Mouse (Mus musculus): Measurements from ENCODE around the gene Cacna1b. TPM values are rescaled to one million over a fixed set of nuclear protein-coding genes. Genes with fewer than 3 reads are reported as not detected.

Cacna1b gene
- polyA plus RNA-seq, 1 experiment = 0.06 TPM

DNA sequence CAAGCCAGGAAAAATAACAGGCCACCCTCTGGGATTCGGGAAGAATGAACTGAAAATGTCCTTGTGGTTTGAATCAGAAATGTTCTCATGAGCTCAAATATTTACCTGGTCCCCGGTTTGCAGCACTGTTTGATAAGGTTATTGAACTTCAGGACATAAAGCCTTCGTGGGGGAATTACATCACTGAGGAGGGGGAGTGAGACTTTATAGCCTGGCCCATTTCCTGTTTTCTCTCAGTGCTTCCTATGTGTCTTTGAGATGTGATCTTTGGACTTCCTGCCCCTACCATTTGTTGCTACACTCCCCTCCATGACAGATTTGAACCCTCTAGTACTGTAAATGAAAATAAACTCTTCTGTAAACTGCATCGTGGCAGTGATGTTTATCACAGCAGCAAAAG is 29.8 kb downstream of the Cacna1b start:
- Histone ChIP-seq H3K27me3 (ENCODE audit: control insufficient read depth, insufficient read depth, insufficient read length) (no peaks in the 10 kb centered on the region), H3K4me3 (no peak overlapping the region), H3K36me3 (ENCODE audit: control insufficient read depth, insufficient read depth) (no peaks in the 10 kb centered on the region), H3K79me2 (ENCODE audit: control insufficient read depth, insufficient read depth) (no peaks in the 10 kb centered on the region), H3ac (ENCODE audit: control insufficient read depth, insufficient read length) (no peak overlapping the region), H3K4me2 (ENCODE audit: low read depth) (no peak overlapping the region)
- TF ChIP-seq TCF12 (IDR thresholded peaks at IDR 0.05; ENCODE audit: insufficient read depth, poor library complexity, severe bottlenecking) (no peak), REST (IDR thresholded peaks at IDR 0.05; ENCODE audit: insufficient read depth, insufficient read length) (no peak), POLR2A (IDR thresholded peaks at IDR 0.05; ENCODE audit: insufficient read length, low read depth) (no peak), USF1 (IDR thresholded peaks at IDR 0.05; ENCODE audit: low read depth) (no peak), SRF (IDR thresholded peaks at IDR 0.05; ENCODE audit: control insufficient read depth, insufficient read length, low read depth) (no peak), MAX (IDR thresholded peaks at IDR 0.05; ENCODE audit: low read depth) (no peak), E2F4 (IDR thresholded peaks at IDR 0.05; ENCODE audit: insufficient read depth) (no peak), CEBPB (IDR thresholded peaks at IDR 0.05; ENCODE audit: insufficient read depth, poor library complexity, severe bottlenecking) (no peak), POLR2AphosphoS2 (IDR thresholded peaks at IDR 0.05; ENCODE audit: insufficient read length, low read depth) (no peak), MYOD1 (IDR thresholded peaks at IDR 0.05; ENCODE audit: control insufficient read depth in 1 of 3, insufficient read length in 2 of 3, low read depth in 2 of 3) (no peak), MYOG (IDR thresholded peaks at IDR 0.05; ENCODE audit: control insufficient read depth in 1 of 3, insufficient read depth in 1 of 3, insufficient read length in 2 of 3, low read depth in 2 of 3) (no peak), TCF3 (IDR thresholded peaks at IDR 0.05; ENCODE audit: insufficient read length, low read depth) (no peak)

DNA sequence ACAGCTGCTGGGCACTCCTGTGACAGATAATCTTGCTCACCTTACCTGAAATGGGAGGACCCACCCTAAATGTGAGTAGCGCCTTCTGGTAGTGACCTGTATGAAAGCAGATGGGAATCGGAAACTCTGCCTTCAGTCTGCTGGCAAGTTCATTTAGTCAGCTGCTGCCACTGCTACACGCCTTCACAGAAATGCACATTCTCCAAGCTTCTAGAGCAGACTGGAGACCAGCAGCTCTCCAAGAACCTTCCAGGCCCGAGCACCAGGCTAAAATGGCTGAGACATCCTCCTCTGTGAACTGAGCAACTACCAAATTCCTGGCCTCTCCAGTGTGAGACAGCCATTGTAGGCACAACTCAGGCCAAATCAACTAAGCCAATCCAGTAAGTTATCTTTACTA is 37.1 kb downstream of the Cacna1b start:
- TF ChIP-seq E2F4 (IDR thresholded peaks at IDR 0.05; ENCODE audit: insufficient read depth) (no peak), MYOD1 (IDR thresholded peaks at IDR 0.05; ENCODE audit: control insufficient read depth in 1 of 3, insufficient read length in 2 of 3, low read depth in 2 of 3) (no peak), MYOG (IDR thresholded peaks at IDR 0.05; ENCODE audit: control insufficient read depth in 1 of 3, insufficient read depth in 1 of 3, insufficient read length in 2 of 3, low read depth in 2 of 3) (no peak), TCF3 (IDR thresholded peaks at IDR 0.05; ENCODE audit: insufficient read length, low read depth) (no peak), REST (IDR thresholded peaks at IDR 0.05; ENCODE audit: insufficient read depth, insufficient read length) (no peak), SRF (IDR thresholded peaks at IDR 0.05; ENCODE audit: control insufficient read depth, insufficient read length, low read depth) (no peak), POLR2A (IDR thresholded peaks at IDR 0.05; ENCODE audit: insufficient read length, low read depth) (no peak), CEBPB (IDR thresholded peaks at IDR 0.05; ENCODE audit: insufficient read depth, poor library complexity, severe bottlenecking) (no peak), USF1 (IDR thresholded peaks at IDR 0.05; ENCODE audit: low read depth) (no peak), POLR2AphosphoS2 (IDR thresholded peaks at IDR 0.05; ENCODE audit: insufficient read length, low read depth) (no peak), TCF12 (IDR thresholded peaks at IDR 0.05; ENCODE audit: insufficient read depth, poor library complexity, severe bottlenecking) (no peak), MAX (IDR thresholded peaks at IDR 0.05; ENCODE audit: low read depth) (no peak)
- H3K27me3 ChIP-seq (ENCODE audit: control insufficient read depth, insufficient read depth, insufficient read length) = peaks cover 9% of the 10 kb centered on the region

DNA sequence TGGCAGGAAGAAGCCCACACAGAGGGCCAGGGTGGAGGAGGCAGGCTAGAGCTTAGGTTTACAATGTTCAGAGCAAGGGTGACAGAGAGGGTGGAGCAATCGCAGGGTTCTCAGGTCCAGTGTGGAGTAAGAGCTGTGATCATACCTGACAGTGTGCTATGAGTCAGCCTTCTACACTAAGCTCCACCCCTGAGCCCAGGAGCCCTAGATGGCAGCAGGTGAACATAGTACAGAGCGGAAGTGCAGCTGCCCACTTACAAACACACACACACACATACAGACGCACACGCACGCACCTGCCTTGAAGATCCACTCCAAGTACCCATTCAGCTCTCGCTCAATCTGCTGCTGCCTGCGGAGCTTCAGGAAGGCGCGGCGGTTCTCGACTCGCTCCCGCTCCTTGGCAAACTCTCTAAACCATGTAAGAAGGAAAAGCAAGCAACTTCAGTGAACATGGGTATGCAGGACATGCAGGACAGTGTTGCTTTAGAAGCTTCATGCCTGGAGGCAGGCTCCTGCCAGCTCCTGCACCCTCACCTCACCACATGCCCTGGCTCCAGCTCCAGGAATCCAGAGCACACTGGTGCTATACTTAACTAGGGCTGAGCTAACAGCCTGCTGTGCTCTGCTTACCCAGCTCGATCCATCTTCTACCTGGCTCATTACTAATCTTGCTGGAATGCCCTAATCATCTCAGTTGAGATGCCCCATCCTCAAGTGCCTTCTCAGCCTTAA is 43.1 kb downstream of the Cacna1b start:
- H3K36me3 ChIP-seq (ENCODE audit: control insufficient read depth, insufficient read depth) = no peaks in the 10 kb centered on the region
- peaks cover 8% of the 10 kb centered on the region for H3K27me3 ChIP-seq (ENCODE audit: control insufficient read depth, insufficient read depth, insufficient read length)
- no peak overlapping the region for H3ac ChIP-seq (ENCODE audit: control insufficient read depth, insufficient read length)
- H3K4me2 ChIP-seq (ENCODE audit: low read depth) = no peak overlapping the region
- H3K79me2 ChIP-seq (ENCODE audit: control insufficient read depth, insufficient read depth) = no peaks in the 10 kb centered on the region
- TF ChIP-seq POLR2A (IDR thresholded peaks at IDR 0.05; ENCODE audit: insufficient read length, low read depth) (no peak), MYOG (IDR thresholded peaks at IDR 0.05; ENCODE audit: control insufficient read depth in 1 of 3, insufficient read depth in 1 of 3, insufficient read length in 2 of 3, low read depth in 2 of 3) (no peak), MAX (IDR thresholded peaks at IDR 0.05; ENCODE audit: low read depth) (no peak), TCF12 (IDR thresholded peaks at IDR 0.05; ENCODE audit: insufficient read depth, poor library complexity, severe bottlenecking) (no peak), TCF3 (IDR thresholded peaks at IDR 0.05; ENCODE audit: insufficient read length, low read depth) (no peak), USF1 (IDR thresholded peaks at IDR 0.05; ENCODE audit: low read depth) (no peak), CEBPB (IDR thresholded peaks at IDR 0.05; ENCODE audit: insufficient read depth, poor library complexity, severe bottlenecking) (no peak), E2F4 (IDR thresholded peaks at IDR 0.05; ENCODE audit: insufficient read depth) (no peak), REST (IDR thresholded peaks at IDR 0.05; ENCODE audit: insufficient read depth, insufficient read length) (no peak), SRF (IDR thresholded peaks at IDR 0.05; ENCODE audit: control insufficient read depth, insufficient read length, low read depth) (no peak), POLR2AphosphoS2 (IDR thresholded peaks at IDR 0.05; ENCODE audit: insufficient read length, low read depth) (no peak), MYOD1 (IDR thresholded peaks at IDR 0.05; ENCODE audit: control insufficient read depth in 1 of 3, insufficient read length in 2 of 3, low read depth in 2 of 3) (no peak)
- no peak overlapping the region for H3K4me3 ChIP-seq

More for the DNA sequence above, 37.1 kb downstream of the Cacna1b start:
- no peak overlapping the region for H3K4me2 ChIP-seq (ENCODE audit: low read depth)
- H3K4me3 ChIP-seq = no peak overlapping the region
- H3ac ChIP-seq (ENCODE audit: control insufficient read depth, insufficient read length) = no peak overlapping the region
- no peaks in the 10 kb centered on the region for H3K79me2 ChIP-seq (ENCODE audit: control insufficient read depth, insufficient read depth)
- H3K36me3 ChIP-seq (ENCODE audit: control insufficient read depth, insufficient read depth) = no peaks in the 10 kb centered on the region

DNA sequence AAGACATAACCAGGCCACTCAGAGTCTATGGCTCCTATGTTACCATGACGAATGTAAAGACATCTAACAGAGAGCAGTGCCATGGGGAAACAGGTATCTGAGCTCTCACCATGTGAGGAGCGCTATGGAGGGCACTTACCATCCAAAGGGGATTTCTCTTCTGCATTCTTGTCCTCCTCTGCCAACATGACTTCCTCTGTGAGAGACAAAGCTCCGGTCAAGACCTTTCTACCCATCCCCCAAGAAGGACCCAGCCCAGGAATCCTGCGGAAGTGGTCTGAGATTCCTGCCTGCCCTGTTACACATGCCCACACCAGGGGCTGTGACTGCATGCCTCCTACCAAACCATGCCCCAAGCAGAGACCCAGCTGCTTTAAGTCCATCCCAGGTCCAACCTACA is 44.0 kb downstream of the Cacna1b start:
- Histone ChIP-seq H3ac (ENCODE audit: control insufficient read depth, insufficient read length) (no peak overlapping the region), H3K36me3 (ENCODE audit: control insufficient read depth, insufficient read depth) (no peaks in the 10 kb centered on the region), H3K27me3 (ENCODE audit: control insufficient read depth, insufficient read depth, insufficient read length) (peaks cover 4% of the 10 kb centered on the region), H3K4me3 (no peak overlapping the region), H3K4me2 (ENCODE audit: low read depth) (no peak overlapping the region), H3K79me2 (ENCODE audit: control insufficient read depth, insufficient read depth) (no peaks in the 10 kb centered on the region)
- TF ChIP-seq MYOD1 (IDR thresholded peaks at IDR 0.05; ENCODE audit: control insufficient read depth in 1 of 3, insufficient read length in 2 of 3, low read depth in 2 of 3) (no peak), POLR2A (IDR thresholded peaks at IDR 0.05; ENCODE audit: insufficient read length, low read depth) (no peak), TCF3 (IDR thresholded peaks at IDR 0.05; ENCODE audit: insufficient read length, low read depth) (no peak), MYOG (IDR thresholded peaks at IDR 0.05; ENCODE audit: control insufficient read depth in 1 of 3, insufficient read depth in 1 of 3, insufficient read length in 2 of 3, low read depth in 2 of 3) (no peak), SRF (IDR thresholded peaks at IDR 0.05; ENCODE audit: control insufficient read depth, insufficient read length, low read depth) (no peak), USF1 (IDR thresholded peaks at IDR 0.05; ENCODE audit: low read depth) (no peak), REST (IDR thresholded peaks at IDR 0.05; ENCODE audit: insufficient read depth, insufficient read length) (no peak), CEBPB (IDR thresholded peaks at IDR 0.05; ENCODE audit: insufficient read depth, poor library complexity, severe bottlenecking) (no peak)
